16 mouse cellular contexts compared by ENCODE assay signal in genomic region chr4:154933306-154933907, GRCm38 (mm10). TPM values are rescaled to one million over a fixed set of nuclear protein-coding genes. Genes with fewer than 3 reads are reported as not detected.
"Had no signal": no experiment of that assay in that cellular context is flagged by ENCODE, and none has a peak within 500 bp of the region (broad histone marks: within the 10 kb centered on the region; RNA-seq: fewer than 3 reads in every experiment).

No protein-coding gene starts in this region.

- H3K4me3 ChIP-seq: limb, embryonic 15.5 days; liver, embryonic 15.5 days; midbrain, embryonic 12.5 days; myocyte; neural tube, embryonic 15.5 days; stomach, embryonic 15.5 days had no signal

- H3K27me3 ChIP-seq: limb, embryonic 15.5 days; liver, embryonic 15.5 days; midbrain, embryonic 12.5 days; neural tube, embryonic 15.5 days; stomach, embryonic 15.5 days had no signal

- H3K4me2 ChIP-seq: limb, embryonic 15.5 days; liver, embryonic 15.5 days; lung, embryonic 14.5 days; midbrain, embryonic 12.5 days; neural tube, embryonic 15.5 days; stomach, embryonic 15.5 days had no signal

- H3K4me1 ChIP-seq: neural tube, embryonic 15.5 days had no signal

- H3K9me3 ChIP-seq: limb, embryonic 15.5 days; liver, embryonic 15.5 days; midbrain, embryonic 12.5 days; neural tube, embryonic 15.5 days; stomach, embryonic 15.5 days had no signal

- H3K27ac ChIP-seq: kidney, postnatal 0 days; limb, embryonic 15.5 days; liver, embryonic 15.5 days; midbrain, embryonic 12.5 days; neural tube, embryonic 15.5 days; stomach, embryonic 15.5 days had no signal

- DNase-seq: kidney, adult 2 months; kidney, postnatal 36 days; layer of hippocampus, adult 9-11 months; layer of hippocampus, postnatal 36 days; lung, embryonic 14.5 days; lung, postnatal 10 days; lung, postnatal 4 days; right cerebral cortex, postnatal 4 days; thymus, postnatal 36 days had no signal

- H3K9ac ChIP-seq: limb, embryonic 15.5 days; liver, embryonic 15.5 days; lung, embryonic 14.5 days; midbrain, embryonic 12.5 days; neural tube, embryonic 15.5 days; stomach, embryonic 15.5 days had no signal

- H3K36me3 ChIP-seq: limb, embryonic 15.5 days; liver, embryonic 15.5 days; midbrain, embryonic 12.5 days; neural tube, embryonic 15.5 days; stomach, embryonic 15.5 days had no signal

RNA-seq across cellular contexts. Expression of gene Hes5, which starts 27.3 kb away (rescaled TPM):
- polyA plus RNA-seq: kidney, adult 2 months; myocyte had no signal
